Mouse (Mus musculus) liver, embryonic 16.5 days (tissue): ENCODE results near the gene Zbtb48. TPM values are rescaled to one million over a fixed set of nuclear protein-coding genes. Genes with fewer than 3 reads are reported as not detected.

Experiments used
- ATAC-seq: fragments of 200-750 bp; cut with Nextera tagmentation; 2 replicates; pipeline ENCODE4 v1.8.0; 2017; ENCODE audit warnings: low read depth, mild to moderate bottlenecking, moderate number of reproducible peaks, moderate library complexity
- H3K27ac ChIP-seq: fragments of 300-500 bp; sonication (generic); 2 replicates; pipeline ENCODE4 v1.5.1; 2014; ENCODE audit warnings: mild to moderate bottlenecking, low read length
- H3K27me3 ChIP-seq: fragments of 300-500 bp; sonication (generic); 2 replicates; pipeline ENCODE4 v1.6.1; 2014; ENCODE audit warnings: low read depth, low read length, mixed read lengths; ENCODE audit not compliant: control insufficient read depth, insufficient read depth
- H3K36me3 ChIP-seq: fragments of 300-500 bp; sonication (generic); 2 replicates; pipeline ENCODE4 v1.6.1; 2014; ENCODE audit warnings: mild to moderate bottlenecking; ENCODE audit not compliant: control insufficient read depth, insufficient read depth
- H3K4me1 ChIP-seq: fragments of 300-500 bp; sonication (generic); 2 replicates; pipeline ENCODE4 v1.6.1; 2014; ENCODE audit warnings: low read depth, low read length, mixed read lengths; ENCODE audit not compliant: control insufficient read depth
- H3K4me2 ChIP-seq: fragments of 300-500 bp; sonication (generic); 2 replicates; pipeline ENCODE4 v1.6.1; 2014; ENCODE audit warnings: low read depth, low read length, mixed read lengths
- H3K4me3 ChIP-seq: fragments of 300-500 bp; sonication (generic); 2 replicates; pipeline ENCODE4 v1.5.1; 2014; ENCODE audit warnings: low read depth, mild to moderate bottlenecking, low read length
- H3K9ac ChIP-seq: fragments of 300-500 bp; sonication (generic); 2 replicates; pipeline ENCODE4 v1.6.1; 2014; ENCODE audit warnings: low read depth, low read length
- H3K9me3 ChIP-seq: fragments of 300-500 bp; sonication (generic); replicated peaks from 2 replicates; pipeline ENCODE4 v1.6.1; 2016; ENCODE audit warnings: low read length; ENCODE audit not compliant: control insufficient read depth
- WGBS: fragments of 180-500 bp; shearing (Covaris S2); extraction: QIAGEN DNeasy Blood & Tissue Kit; methylation state at CpG from one replicate; pipeline ENCODE4 v1.1.7; 2014; ENCODE audit not compliant: insufficient replicate concordance; 5-methylcytosine and 5-hydroxymethylcytosine counted together
- polyA plus RNA-seq: library from polyadenylated mRNA; unstranded; fragments of >200 nt; fragmentation: Nextera tagmentation; extraction: Ambion mirVana; gene quantifications from 2 replicates; pipeline ENCODE4 v1.2.1, GENCODE M21; 2015

The Zbtb48 gene
- polyA plus RNA-seq, 1 experiment from 2014 or later, result 11.1 TPM

DNA sequence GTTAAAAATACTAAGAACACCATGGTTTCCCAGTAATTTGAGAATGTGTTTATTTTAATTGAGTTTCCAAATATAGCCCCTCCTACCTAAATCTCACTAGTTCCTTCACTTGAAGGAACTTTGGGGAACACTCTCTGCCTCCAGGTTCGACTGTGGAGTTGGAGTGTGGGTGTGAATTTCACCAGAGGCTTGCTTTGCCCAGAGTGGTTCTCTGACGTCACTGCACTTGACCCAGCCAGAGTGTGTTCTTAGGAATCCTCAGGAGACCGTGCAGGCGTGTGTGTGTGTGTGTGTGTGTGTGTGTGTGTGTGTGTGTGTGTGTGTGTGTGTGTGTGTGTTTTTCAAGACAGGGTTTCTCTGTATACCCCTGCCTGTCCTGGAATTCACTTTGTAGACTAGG, 26.6 kb downstream of the Zbtb48 start:
- Histone ChIP-seq H3K4me1 (peaks cover 14% of the 10 kb centered on the region), H3K27ac (no peak overlapping the region), H3K4me3 (no peak overlapping the region), H3K4me2 (no peak overlapping the region), H3K9me3 (no peaks in the 10 kb centered on the region), H3K36me3 (no peaks in the 10 kb centered on the region), H3K9ac (no peak overlapping the region), H3K27me3 (no peaks in the 10 kb centered on the region)
- no peak for ATAC-seq
- WGBS, result 42% methylated on average over 4 of the region's 4 CpGs

- H3K36me3 ChIP-seq, result no peaks in the 10 kb centered on the region
- peaks cover 9% of the 10 kb centered on the region for H3K27me3 ChIP-seq
- H3K9ac ChIP-seq, result no peak overlapping the region
- no peak overlapping the region for H3K4me3 ChIP-seq
- H3K4me1 ChIP-seq, result peaks cover 24% of the 10 kb centered on the region
- WGBS, result 18% methylated on average over 3 of the region's 3 CpGs
- no peak overlapping the region for H3K4me2 ChIP-seq
- no peaks in the 10 kb centered on the region for H3K9me3 ChIP-seq
- H3K27ac ChIP-seq, result no peak overlapping the region
- ATAC-seq, result no peak
These were observed 28.0 kb downstream of the Zbtb48 start for GRCm38 (mm10) chr4:151999481-151999880.

GRCm38 (mm10) chr4:151997701-151998100, 29.8 kb downstream of the Zbtb48 start:
- H3K27me3 ChIP-seq, result peaks cover 26% of the 10 kb centered on the region
- H3K4me2 ChIP-seq, result peak overlapping the region; percentile 63
- H3K4me1 ChIP-seq, result peaks cover 32% of the 10 kb centered on the region
- WGBS, result 40% methylated on average over 3 of the region's 3 CpGs
- H3K9ac ChIP-seq, result peak overlapping the region; percentile 95; the same call in 1 of the 2 replicates
- peak overlapping the region; percentile 92 for H3K4me3 ChIP-seq
- H3K36me3 ChIP-seq, result no peaks in the 10 kb centered on the region
- ATAC-seq, result no peak
- no peak overlapping the region for H3K27ac ChIP-seq
- H3K9me3 ChIP-seq, result no peaks in the 10 kb centered on the region

DNA sequence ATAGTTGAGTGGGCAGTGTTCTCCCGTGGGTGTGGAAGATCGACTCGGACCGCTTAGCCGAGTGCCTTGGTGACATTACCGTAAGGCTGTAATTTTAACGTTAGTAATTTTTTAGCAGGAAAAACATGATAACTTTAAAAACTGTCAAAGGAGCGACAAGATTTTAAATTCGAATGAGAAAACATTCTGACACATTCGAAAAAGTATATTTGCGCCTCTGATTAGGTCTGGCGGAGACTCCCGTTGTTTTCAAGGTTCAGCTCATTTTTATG, 30.6 kb downstream of the Zbtb48 start:
- H3K4me2 ChIP-seq, result peak overlapping the region; percentile 63
- WGBS, result 2% methylated on average over 13 of the region's 13 CpGs
- H3K27me3 ChIP-seq, result peaks cover 33% of the 10 kb centered on the region

DNA sequence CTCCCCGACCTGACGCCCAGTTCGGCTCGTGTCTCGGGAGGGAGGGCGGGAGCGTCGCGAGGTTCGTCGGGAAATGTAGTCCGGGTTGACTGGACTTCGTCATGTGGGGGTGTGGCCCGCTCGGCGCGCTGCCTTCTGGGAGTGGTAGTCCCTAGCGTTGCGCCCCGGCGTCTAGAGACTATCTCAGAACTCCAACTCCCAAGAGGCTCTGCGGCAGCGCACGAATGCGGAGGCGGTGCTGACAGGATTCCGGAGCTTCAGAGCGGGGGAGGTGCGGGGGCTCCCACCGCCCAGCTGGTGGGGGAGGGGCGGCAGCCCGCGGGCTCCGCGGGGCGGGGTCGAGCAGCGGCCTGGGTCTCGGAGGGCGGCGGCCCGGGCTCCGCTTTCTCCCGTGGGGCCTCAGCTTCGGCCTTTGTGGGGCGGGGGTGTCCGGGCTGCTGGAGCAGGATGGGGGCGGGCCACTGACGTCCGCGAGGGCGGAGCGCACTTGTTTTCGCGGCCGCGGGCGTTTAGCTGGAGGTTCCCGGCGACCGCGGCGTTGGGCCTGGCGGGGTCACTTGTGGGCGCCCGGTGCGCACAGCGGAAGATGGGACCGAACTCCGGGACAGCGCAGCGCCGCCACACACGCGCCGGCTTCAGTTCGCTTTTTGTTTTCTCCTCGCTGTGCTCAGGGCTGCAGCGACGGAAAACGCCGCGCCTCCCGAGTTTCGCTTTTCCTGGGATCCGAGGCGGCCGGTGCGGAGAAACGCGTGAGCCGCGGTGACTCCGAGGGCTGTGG, 31.1 kb downstream of the Zbtb48 start, which contains the start of gene Phf13:
Gene Phf13, minus strand, starts transcription at position 86 of the 778 bp plus-strand sequence.
- peak; percentile 95 for ATAC-seq
- H3K27me3 ChIP-seq, result peaks cover 33% of the 10 kb centered on the region
- peaks cover 10% of the 10 kb centered on the region for H3K36me3 ChIP-seq
- no peaks in the 10 kb centered on the region for H3K9me3 ChIP-seq
- peak within 1 kb of the TSS; percentile 95 for H3K9ac ChIP-seq
- H3K4me2 ChIP-seq, result peak within 1 kb of the TSS; percentile 100
- peak within 1 kb of the TSS; percentile 97 for H3K27ac ChIP-seq
- H3K4me3 ChIP-seq, result peak within 1 kb of the TSS; percentile 92
- H3K4me1 ChIP-seq, result peaks cover 32% of the 10 kb centered on the region
- under 1% methylated on average over 92 of the region's 94 CpGs for WGBS

More for the DNA sequence above, 30.6 kb downstream of the Zbtb48 start:
- no peaks in the 10 kb centered on the region for H3K9me3 ChIP-seq
- peaks cover 5% of the 10 kb centered on the region for H3K36me3 ChIP-seq
- ATAC-seq, result no peak
- peak overlapping the region; percentile 97 for H3K27ac ChIP-seq
- H3K4me1 ChIP-seq, result peaks cover 32% of the 10 kb centered on the region
- peak overlapping the region; percentile 92 for H3K4me3 ChIP-seq
- H3K9ac ChIP-seq, result peak overlapping the region; percentile 95

DNA sequence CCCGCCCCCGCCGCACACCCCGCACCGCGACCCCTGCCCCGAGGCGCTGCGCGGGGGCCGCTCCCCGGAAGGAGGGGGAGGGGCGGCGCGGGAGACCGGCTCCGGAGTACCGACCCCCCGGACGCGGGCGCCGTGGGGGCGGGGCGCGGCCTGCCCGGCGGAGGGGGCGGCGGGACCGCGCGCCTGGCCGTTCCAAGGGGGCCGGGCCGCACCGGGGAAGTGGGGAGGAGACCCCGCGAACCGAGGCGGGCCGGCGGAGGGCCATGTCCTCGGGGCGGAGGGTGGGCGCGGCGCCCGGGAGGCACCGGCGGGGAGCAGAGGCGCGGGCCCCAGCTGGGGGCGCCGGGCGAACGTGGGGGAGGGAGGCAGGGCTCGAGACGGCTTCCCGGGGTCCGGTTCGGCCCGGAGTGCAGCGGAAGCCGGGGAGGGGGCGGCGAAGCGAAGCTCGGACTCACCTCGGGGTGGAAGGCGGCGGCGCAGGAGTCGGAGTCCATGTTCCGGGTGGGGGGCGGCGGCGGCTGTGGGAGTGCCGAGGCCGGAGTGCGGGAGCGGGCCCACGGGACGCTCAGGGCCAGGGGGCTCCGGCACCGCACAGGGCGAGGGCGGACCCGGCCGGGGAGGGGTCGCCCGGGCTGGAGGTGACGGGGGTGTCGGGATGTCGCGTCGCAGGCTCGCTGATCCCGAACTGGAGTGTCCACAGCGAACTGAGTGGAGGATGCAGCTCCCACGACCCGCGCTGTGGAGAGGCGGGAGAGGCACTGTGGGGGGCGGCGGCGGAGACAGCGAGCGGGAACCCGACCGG, 31.9 kb downstream of the Zbtb48 start:
- H3K4me1 ChIP-seq, result peaks cover 32% of the 10 kb centered on the region
- peaks cover 15% of the 10 kb centered on the region for H3K36me3 ChIP-seq
- peak overlapping the region; percentile 92 for H3K4me3 ChIP-seq
- peak overlapping the region; percentile 92 for H3K9ac ChIP-seq
- H3K9me3 ChIP-seq, result no peaks in the 10 kb centered on the region
- WGBS, result under 1% methylated on average over 79 of the region's 111 CpGs
- H3K4me2 ChIP-seq, result peak overlapping the region; percentile 100
- no peak for ATAC-seq
- H3K27ac ChIP-seq, result peak overlapping the region; percentile 77
- H3K27me3 ChIP-seq, result peaks cover 33% of the 10 kb centered on the region

DNA sequence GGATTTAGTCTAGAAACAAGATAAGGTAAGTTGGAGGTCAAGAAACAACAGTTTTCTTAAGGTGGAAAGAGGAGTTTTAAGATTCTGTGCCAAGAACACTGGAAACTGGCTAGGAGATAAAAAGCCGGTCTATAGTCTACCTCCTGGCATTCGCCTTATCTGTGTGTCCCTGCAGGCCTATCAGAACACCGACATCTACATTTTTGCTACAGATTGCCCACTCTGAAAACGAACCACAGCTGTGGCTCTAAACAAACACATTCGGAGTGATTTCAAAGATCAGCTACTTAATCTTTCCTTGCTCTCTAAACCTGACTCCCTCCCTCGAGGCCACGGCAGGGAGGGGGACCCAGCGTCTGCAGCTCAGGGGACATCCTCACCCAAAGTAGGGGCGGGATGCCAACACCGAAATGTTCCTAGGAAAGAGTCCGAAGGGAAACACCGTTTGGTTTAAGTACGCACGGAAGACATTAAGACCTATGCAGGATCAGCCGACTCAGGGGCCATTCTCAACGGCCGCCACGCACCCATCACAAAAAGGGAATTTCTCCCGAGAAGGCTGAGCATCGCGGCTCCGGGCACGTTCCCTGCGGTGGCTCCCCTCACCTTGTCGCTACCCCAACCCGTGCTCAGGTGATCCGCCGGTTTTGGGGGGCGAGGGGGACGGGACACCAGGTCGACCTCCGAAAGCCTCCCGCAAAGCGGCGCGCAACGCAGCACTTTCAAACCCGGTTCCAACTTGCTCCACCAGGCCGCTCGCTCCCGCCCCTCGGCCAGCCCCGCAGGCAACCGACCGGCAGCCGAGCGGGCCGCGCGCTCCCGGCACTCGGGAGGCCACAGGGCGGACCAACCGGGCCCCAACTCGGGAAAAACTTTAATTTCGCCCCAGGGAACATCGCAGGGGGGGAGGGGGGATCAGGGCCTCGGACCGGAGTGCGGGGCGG, 33.0 kb downstream of the Zbtb48 start:
- ATAC-seq, result no peak
- H3K4me1 ChIP-seq, result peaks cover 32% of the 10 kb centered on the region
- peak overlapping the region; percentile 100 for H3K4me2 ChIP-seq
- peaks cover 33% of the 10 kb centered on the region for H3K27me3 ChIP-seq
- peak overlapping the region; percentile 92 for H3K4me3 ChIP-seq
- peak overlapping the region; percentile 92 for H3K9ac ChIP-seq
- no peak overlapping the region; the same call in 1 of the 2 replicates for H3K27ac ChIP-seq
- 2% methylated on average over 57 of the region's 61 CpGs for WGBS
- no peaks in the 10 kb centered on the region for H3K9me3 ChIP-seq
- peaks cover 15% of the 10 kb centered on the region for H3K36me3 ChIP-seq

DNA sequence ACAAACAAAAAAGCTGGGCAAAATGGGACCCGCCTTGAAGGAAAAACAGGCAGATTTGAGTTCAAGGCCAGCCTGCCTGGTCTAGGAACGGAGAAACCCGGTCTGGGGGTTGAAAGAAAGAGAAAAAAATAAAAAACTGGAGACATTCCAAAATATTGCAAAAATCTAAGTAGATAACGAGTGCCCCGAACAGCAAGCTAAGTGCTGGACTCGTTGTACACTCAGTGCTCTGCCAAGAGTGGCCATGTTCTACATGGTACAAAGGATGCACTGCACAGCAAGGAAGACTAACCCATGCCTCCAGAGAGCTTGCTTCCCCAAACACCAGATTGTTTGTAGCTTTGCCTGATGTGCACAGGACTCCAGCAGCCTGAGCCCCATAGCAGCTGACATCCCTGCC, 34.4 kb downstream of the Zbtb48 start:
- Histone ChIP-seq H3K27ac (no peak overlapping the region), H3K4me3 (no peak overlapping the region), H3K36me3 (peaks cover 15% of the 10 kb centered on the region), H3K27me3 (peaks cover 33% of the 10 kb centered on the region), H3K4me1 (peaks cover 39% of the 10 kb centered on the region), H3K9ac (no peak overlapping the region), H3K9me3 (no peaks in the 10 kb centered on the region), H3K4me2 (no peak overlapping the region)
- 71% methylated on average over 6 of the region's 6 CpGs for WGBS
- no peak for ATAC-seq
